Mouse (Mus musculus) heart, embryonic 16.5 days (tissue): ENCODE measurements around the gene Slc35e2. TPM values are rescaled to one million over a fixed set of nuclear protein-coding genes. Genes with fewer than 3 reads are reported as not detected.
A peak's percentile ranks its signal among the peaks of the same experiment; 100 is the strongest.

Experiments used
- ATAC-seq: fragments of 200-750 bp; cut with Nextera tagmentation; replicated peaks from 2 replicates; pipeline ENCODE4 v1.8.0; 2017; ENCODE audit warnings: moderate number of reproducible peaks; ENCODE audit not compliant: insufficient read depth, low FRiP score; ENCODE audit errors: extremely low read depth
- H3K27ac ChIP-seq: fragments of 300-500 bp; sonication (generic); 2 replicates; pipeline ENCODE4 v1.5.1; 2014; ENCODE audit warnings: mild to moderate bottlenecking, low read length, control low read depth, moderate library complexity
- H3K27me3 ChIP-seq: fragments of 300-500 bp; sonication (generic); 2 replicates; pipeline ENCODE4 v1.6.1; 2014; ENCODE audit warnings: low read length, mixed read lengths; ENCODE audit not compliant: control insufficient read depth, insufficient read depth
- H3K36me3 ChIP-seq: fragments of 300-500 bp; sonication (generic); 2 replicates; pipeline ENCODE4 v1.6.1; 2014; ENCODE audit not compliant: control insufficient read depth, insufficient read depth
- H3K4me1 ChIP-seq: fragments of 300-500 bp; sonication (generic); 2 replicates; pipeline ENCODE4 v1.6.1; 2014; ENCODE audit warnings: low read length, mixed read lengths; ENCODE audit not compliant: control insufficient read depth, insufficient read depth
- H3K4me2 ChIP-seq: fragments of 300-500 bp; sonication (generic); 2 replicates; pipeline ENCODE4 v1.6.1; 2014; ENCODE audit warnings: low read depth, mild to moderate bottlenecking, control low read depth, low read length
- H3K4me3 ChIP-seq: fragments of 300-500 bp; sonication (generic); 2 replicates; pipeline ENCODE4 v1.5.1; 2014; ENCODE audit warnings: mild to moderate bottlenecking, control low read depth, low read length
- H3K9ac ChIP-seq: fragments of 300-500 bp; sonication (generic); 2 replicates; pipeline ENCODE4 v1.6.1; 2014; ENCODE audit warnings: low read length, control low read depth
- H3K9me3 ChIP-seq: fragments of 300-500 bp; sonication (generic); replicated peaks from 2 replicates; pipeline ENCODE4 v1.6.1; 2016; ENCODE audit warnings: low read length; ENCODE audit not compliant: control insufficient read depth
- WGBS: fragments of 180-500 bp; shearing (Covaris S2); extraction: QIAGEN DNeasy Blood & Tissue Kit; methylation state at CpG from one replicate; pipeline ENCODE4 v1.1.7; 2014; 5-methylcytosine and 5-hydroxymethylcytosine counted together
- polyA plus RNA-seq: library from polyadenylated mRNA; unstranded; fragments of >200 nt; fragmentation: Nextera tagmentation; extraction: Ambion mirVana; gene quantifications from 2 replicates; pipeline ENCODE4 v1.2.1, GENCODE M21; 2015

Slc35e2 gene
- polyA plus RNA-seq, 1 experiment from 2014 or later = 5.7 TPM

- 2% methylated on average over 6 of the region's 6 CpGs for WGBS
- H3K27ac ChIP-seq = peak overlapping the region; percentile 79
- peak overlapping the region; percentile 88 for H3K4me2 ChIP-seq
- H3K9me3 ChIP-seq = no peaks in the 10 kb centered on the region
- no peak for ATAC-seq
- H3K27me3 ChIP-seq = peaks cover 23% of the 10 kb centered on the region
- H3K36me3 ChIP-seq = peaks cover 18% of the 10 kb centered on the region
- peak overlapping the region; percentile 61 for H3K4me3 ChIP-seq
- H3K9ac ChIP-seq = peak overlapping the region; percentile 81
- H3K4me1 ChIP-seq = peaks cover 36% of the 10 kb centered on the region
These were observed 52.9 kb downstream of the Slc35e2 start for GRCm38 (mm10) chr4:155654183-155654455.

GRCm38 (mm10) chr4:155654456-155655298 lies 53.5 kb downstream of the Slc35e2 start:
- 3% methylated on average over 52 of the region's 52 CpGs for WGBS
- ATAC-seq = no peak; the same call in 1 of the 2 replicates
- peak overlapping the region; percentile 61 for H3K4me3 ChIP-seq

GRCm38 (mm10) chr4:155656214-155656751 lies 55.1 kb downstream of the Slc35e2 start:
- Histone ChIP-seq H3K9me3 (no peaks in the 10 kb centered on the region), H3K27ac (no peak overlapping the region), H3K27me3 (peaks cover 23% of the 10 kb centered on the region), H3K4me1 (peaks cover 40% of the 10 kb centered on the region), H3K36me3 (peaks cover 5% of the 10 kb centered on the region; the same call in 1 of the 2 replicates), H3K4me2 (no peak overlapping the region), H3K4me3 (no peak overlapping the region), H3K9ac (no peak overlapping the region)
- WGBS = 87% methylated on average over 13 of the region's 13 CpGs
- ATAC-seq = no peak

More at GRCm38 (mm10) chr4:155654456-155655298, 53.5 kb downstream of the Slc35e2 start:
- peaks cover 13% of the 10 kb centered on the region for H3K36me3 ChIP-seq
- H3K4me2 ChIP-seq = peak overlapping the region; percentile 88
- peak overlapping the region; percentile 81 for H3K9ac ChIP-seq
- peak overlapping the region; percentile 79; the same call in 1 of the 2 replicates for H3K27ac ChIP-seq
- peaks cover 36% of the 10 kb centered on the region for H3K4me1 ChIP-seq
- no peaks in the 10 kb centered on the region for H3K9me3 ChIP-seq
- peaks cover 23% of the 10 kb centered on the region for H3K27me3 ChIP-seq

- peaks cover 12% of the 10 kb centered on the region for H3K27me3 ChIP-seq
- peaks cover 22% of the 10 kb centered on the region for H3K4me1 ChIP-seq
- no peak overlapping the region for H3K4me3 ChIP-seq
- H3K36me3 ChIP-seq = peaks cover 5% of the 10 kb centered on the region; the same call in 1 of the 2 replicates
- no peak for ATAC-seq
- WGBS = 88% methylated on average over 10 of the region's 10 CpGs
- no peak overlapping the region for H3K9ac ChIP-seq
- H3K4me2 ChIP-seq = no peak overlapping the region
- no peaks in the 10 kb centered on the region for H3K9me3 ChIP-seq
- H3K27ac ChIP-seq = no peak overlapping the region
These were observed 57.7 kb downstream of the Slc35e2 start for GRCm38 (mm10) chr4:155658961-155659360.

GRCm38 (mm10) chr4:155660641-155661040 lies 59.4 kb downstream of the Slc35e2 start:
- Histone ChIP-seq H3K36me3 (peaks cover 10% of the 10 kb centered on the region), H3K9me3 (no peaks in the 10 kb centered on the region), H3K27ac (no peak overlapping the region), H3K4me2 (no peak overlapping the region), H3K4me3 (no peak overlapping the region), H3K27me3 (no peaks in the 10 kb centered on the region), H3K9ac (no peak overlapping the region), H3K4me1 (peaks cover 8% of the 10 kb centered on the region)
- no peak for ATAC-seq
- WGBS = 51% methylated on average over 12 of the region's 12 CpGs

- no peak for ATAC-seq
- Histone ChIP-seq H3K4me3 (no peak overlapping the region), H3K27me3 (no peaks in the 10 kb centered on the region), H3K9ac (no peak overlapping the region), H3K4me1 (peaks cover 10% of the 10 kb centered on the region), H3K4me2 (no peak overlapping the region), H3K9me3 (no peaks in the 10 kb centered on the region), H3K36me3 (peaks cover 6% of the 10 kb centered on the region), H3K27ac (peak overlapping the region; percentile 37; the same call in 1 of the 2 replicates)
These were observed 65.7 kb downstream of the Slc35e2 start for GRCm38 (mm10) chr4:155666903-155667302.

GRCm38 (mm10) chr4:155668689-155669597 lies 67.7 kb downstream of the Slc35e2 start, which contains the start of gene Mib2:
Gene Mib2, minus strand, starts transcription at chr4:155669198.
- Histone ChIP-seq H3K9ac (peak within 1 kb of the TSS; percentile 89), H3K4me1 (peaks cover 10% of the 10 kb centered on the region), H3K27me3 (no peaks in the 10 kb centered on the region), H3K4me2 (peak within 1 kb of the TSS; percentile 92), H3K36me3 (peaks cover 6% of the 10 kb centered on the region), H3K9me3 (no peaks in the 10 kb centered on the region), H3K4me3 (peak within 1 kb of the TSS; percentile 92), H3K27ac (peak within 1 kb of the TSS; percentile 73)
- peak; percentile 99 for ATAC-seq
- WGBS = under 1% methylated on average over 73 of the region's 73 CpGs

- Histone ChIP-seq H3K4me1 (peaks cover 10% of the 10 kb centered on the region), H3K27ac (no peak overlapping the region; the same call in 1 of the 2 replicates), H3K4me3 (peak overlapping the region; percentile 92), H3K27me3 (no peaks in the 10 kb centered on the region), H3K36me3 (peaks cover 6% of the 10 kb centered on the region), H3K9me3 (no peaks in the 10 kb centered on the region), H3K9ac (peak overlapping the region; percentile 89), H3K4me2 (peak overlapping the region; percentile 92)
- ATAC-seq = no peak
- WGBS = 3% methylated on average over 8 of the region's 8 CpGs
These were observed 68.4 kb downstream of the Slc35e2 start for GRCm38 (mm10) chr4:155669598-155670075.
